Mouse (Mus musculus): ENCODE data around the gene Angptl2.

DNA sequence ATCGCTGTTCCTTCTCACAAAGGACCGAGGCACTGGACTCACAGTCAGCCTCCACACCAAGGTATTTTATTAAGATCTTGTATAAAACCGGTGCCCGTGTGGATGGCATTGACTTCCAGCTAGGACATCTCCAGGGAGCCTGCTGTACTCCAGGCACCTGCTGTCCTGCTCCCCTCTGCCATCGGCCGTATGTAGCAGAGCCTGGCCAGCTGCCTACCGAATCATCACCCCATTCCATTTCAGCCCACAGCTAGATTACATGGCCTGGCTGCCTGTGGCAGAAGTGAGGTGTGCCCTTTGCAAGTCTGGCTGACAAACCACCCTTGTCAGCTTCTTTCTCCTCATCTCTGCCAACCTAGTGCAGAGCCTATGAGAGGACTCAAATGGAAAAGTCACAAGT, 42.2 kb upstream of the Angptl2 start:
- no peak for TF ChIP-seq CTCF (conservative IDR thresholded peaks at IDR 0.05; ENCODE audit: low read length)
- no peak for TF ChIP-seq NANOG (IDR thresholded peaks at IDR 0.05; ENCODE audit: borderline replicate concordance, low read length)

All from E14TG2a.4 (cell line).